Mouse (Mus musculus) MEL (cell line): ENCODE data around the gene Bach2. TPM values are rescaled to one million over a fixed set of nuclear protein-coding genes. Genes with fewer than 3 reads are reported as not detected.
A peak's percentile ranks its signal among the peaks of the same experiment; 100 is the strongest.

Source experiments
- DNase-seq: peaks from one replicate; pipeline ENCODE4 v3.0.0; 2011; ENCODE audit warnings: low read depth, low spot score
- H3K27ac ChIP-seq: 2 replicates; pipeline ENCODE4 v1.5.1; 2012; ENCODE audit warnings: low read depth, mild to moderate bottlenecking, control low read depth, low read length, moderate library complexity; ENCODE audit not compliant: control insufficient read depth
- H3K27me3 ChIP-seq, 2 experiments: fragments of 150-350 bp in 1 of 2; sonication (generic) in 1 of 2; 2 replicates each; pipeline ENCODE4 v1.6.1; 2012; ENCODE audit warnings: low read length in 2 of 2, mild to moderate bottlenecking in 2 of 2, improper control_type of control experiment in 1 of 2, moderate library complexity in 1 of 2; ENCODE audit not compliant: insufficient read depth in 2 of 2, control insufficient read depth in 1 of 2
- H3K36me3 ChIP-seq, 2 experiments: 2 replicates each; pipeline ENCODE4 v1.6.1; 2012 to 2014; ENCODE audit warnings: low read length in 2 of 2, improper control_type of control experiment in 1 of 2, inconsistent platforms in 1 of 2, mild to moderate bottlenecking in 1 of 2; ENCODE audit not compliant: insufficient read depth in 2 of 2, control insufficient read depth in 1 of 2
- H3K4me1 ChIP-seq, 2 experiments: fragments of 150-350 bp in 1 of 2; sonication (generic) in 1 of 2; 2 replicates each; pipeline ENCODE4 v1.6.1; 2012; ENCODE audit warnings: low read length in 2 of 2, improper control_type of control experiment in 1 of 2, mild to moderate bottlenecking in 1 of 2; ENCODE audit not compliant: insufficient read depth in 2 of 2, control insufficient read depth in 1 of 2
- H3K4me3 ChIP-seq, 2 experiments: fragments of 150-350 bp in 1 of 2; sonication (generic) in 1 of 2; 2 replicates each; pipeline ENCODE4 v1.5.1; 2012; ENCODE audit warnings: low read depth in 2 of 2, low read length in 2 of 2, mild to moderate bottlenecking in 2 of 2, moderate library complexity in 2 of 2, control low read depth in 1 of 2, improper control_type of control experiment in 1 of 2; ENCODE audit not compliant: control insufficient read depth in 1 of 2, insufficient read depth in 1 of 2
- H3K79me2 ChIP-seq: 2 replicates; pipeline ENCODE4 v1.6.1; 2012; ENCODE audit warnings: mild to moderate bottlenecking, low read length, moderate library complexity; ENCODE audit not compliant: control insufficient read depth, poor library complexity, insufficient read depth
- H3K9ac ChIP-seq: 2 replicates; pipeline ENCODE4 v1.6.1; 2012; ENCODE audit warnings: low read depth, mild to moderate bottlenecking, control low read depth, low read length, moderate library complexity; ENCODE audit not compliant: control insufficient read depth, poor library complexity, severe bottlenecking
- H3K9me3 ChIP-seq: fragments of 150-350 bp; sonication (generic); replicated peaks from 2 replicates; pipeline ENCODE4 v1.6.1; 2012; ENCODE audit warnings: mild to moderate bottlenecking, low read length, improper control_type of control experiment, moderate library complexity; ENCODE audit not compliant: insufficient read depth
- CHD1 ChIP-seq: IDR thresholded peaks from 2 replicates; pipeline ENCODE4 v1.6.1; 2012; ENCODE audit warnings: low read depth, mild to moderate bottlenecking, inconsistent platforms, low read length, improper control_type of control experiment
- CHD2 ChIP-seq: IDR thresholded peaks from 2 replicates; pipeline ENCODE4 v1.6.1; 2011; ENCODE audit warnings: low read length, improper control_type of control experiment
- CTCF ChIP-seq, 3 experiments: IDR thresholded peaks in 2 of 3; conservative IDR thresholded peaks in 1 of 3; 2 replicates each; pipeline ENCODE4 v1.5.1; 2011 to 2012; ENCODE audit warnings: low read length in 3 of 3, low read depth in 2 of 3, mild to moderate bottlenecking in 2 of 3, improper control_type of control experiment in 1 of 3, inconsistent platforms in 1 of 3, mixed read lengths in 1 of 3, moderate library complexity in 1 of 3; ENCODE audit not compliant: control insufficient read depth in 1 of 3, insufficient read depth in 1 of 3, poor library complexity in 1 of 3, severe bottlenecking in 1 of 3
- E2F4 ChIP-seq: IDR thresholded peaks from 2 replicates; pipeline ENCODE4 v1.6.1; 2011; ENCODE audit warnings: low read depth, low read length, improper control_type of control experiment, borderline replicate concordance
- GATA1 ChIP-seq: IDR thresholded peaks from 2 replicates; pipeline ENCODE4 v1.6.1; 2011; ENCODE audit warnings: low read depth, low read length, improper control_type of control experiment
- HCFC1 ChIP-seq: IDR thresholded peaks from 2 replicates; pipeline ENCODE4 v1.6.1; 2012; ENCODE audit warnings: low read depth, mild to moderate bottlenecking, inconsistent platforms, low read length, improper control_type of control experiment, moderate library complexity
- KAT2A ChIP-seq: conservative IDR thresholded peaks from 2 replicates; pipeline ENCODE4 v1.6.1; 2012; ENCODE audit warnings: low read depth, low read length, improper control_type of control experiment, inconsistent platforms
- MAFK ChIP-seq: IDR thresholded peaks from 2 replicates; pipeline ENCODE4 v1.6.1; 2011; ENCODE audit warnings: low read depth, mild to moderate bottlenecking, low read length, improper control_type of control experiment, borderline replicate concordance
- MAZ ChIP-seq: IDR thresholded peaks from 2 replicates; pipeline ENCODE4 v1.6.1; 2012; ENCODE audit warnings: low read depth, mild to moderate bottlenecking, inconsistent platforms, low read length, improper control_type of control experiment
- MEF2A ChIP-seq: IDR thresholded peaks from 2 replicates; pipeline ENCODE4 v1.6.1; 2014; ENCODE audit warnings: low read depth, mild to moderate bottlenecking, inconsistent platforms, low read length, improper control_type of control experiment; ENCODE audit not compliant: poor library complexity, insufficient replicate concordance, severe bottlenecking; ENCODE audit errors: extremely low read depth
- NELFE ChIP-seq: IDR thresholded peaks from 2 replicates; pipeline ENCODE4 v1.6.1; 2011; ENCODE audit warnings: low read depth, low read length, improper control_type of control experiment
- NRF1 ChIP-seq: IDR thresholded peaks from 2 replicates; pipeline ENCODE4 v1.6.1; 2014; ENCODE audit warnings: low read depth, mild to moderate bottlenecking, inconsistent platforms, low read length, improper control_type of control experiment, moderate library complexity; ENCODE audit not compliant: poor library complexity, insufficient read depth, severe bottlenecking
- POLR2A ChIP-seq, 2 experiments: IDR thresholded peaks; 2 replicates each; pipeline ENCODE4 v1.6.1; 2011 to 2012; ENCODE audit warnings: low read length in 2 of 2, mild to moderate bottlenecking in 2 of 2, control low read depth in 1 of 2, improper control_type of control experiment in 1 of 2, low read depth in 1 of 2, moderate library complexity in 1 of 2; ENCODE audit not compliant: control insufficient read depth in 1 of 2, insufficient read depth in 1 of 2, poor library complexity in 1 of 2
- POLR2AphosphoS2 ChIP-seq: IDR thresholded peaks from 2 replicates; pipeline ENCODE4 v1.6.1; 2011; ENCODE audit warnings: low read length, improper control_type of control experiment
- RAD21 ChIP-seq: IDR thresholded peaks from 2 replicates; pipeline ENCODE4 v1.6.1; 2011; ENCODE audit warnings: mild to moderate bottlenecking, low read depth, low read length, improper control_type of control experiment
- RCOR1 ChIP-seq: IDR thresholded peaks from 2 replicates; pipeline ENCODE4 v1.6.1; 2012; ENCODE audit warnings: low read depth, mild to moderate bottlenecking, inconsistent platforms, low read length, improper control_type of control experiment
- SIN3A ChIP-seq: IDR thresholded peaks from 2 replicates; pipeline ENCODE4 v1.6.1; 2012; ENCODE audit warnings: low read length, improper control_type of control experiment, inconsistent platforms
- SMC3 ChIP-seq: IDR thresholded peaks from 2 replicates; pipeline ENCODE4 v1.6.1; 2011; ENCODE audit warnings: low read depth, low read length, improper control_type of control experiment
- TBP ChIP-seq: IDR thresholded peaks from 2 replicates; pipeline ENCODE4 v1.8.0; 2011; ENCODE audit warnings: low read depth, low read length, improper control_type of control experiment
- TCF12 ChIP-seq: IDR thresholded peaks from 2 replicates; pipeline ENCODE4 v1.6.1; 2014; ENCODE audit warnings: low read depth, mild to moderate bottlenecking, inconsistent platforms, low read length, improper control_type of control experiment, moderate library complexity
- UBTF ChIP-seq: IDR thresholded peaks from 2 replicates; pipeline ENCODE4 v1.6.1; 2012; ENCODE audit warnings: low read depth, mild to moderate bottlenecking, inconsistent platforms, low read length, improper control_type of control experiment, moderate library complexity, borderline replicate concordance; ENCODE audit not compliant: insufficient read depth
- USF2 ChIP-seq, 2 experiments: IDR thresholded peaks; 2 replicates each; pipeline ENCODE4 v1.6.1; 2011 to 2012; ENCODE audit warnings: improper control_type of control experiment in 2 of 2, low read length in 2 of 2, borderline replicate concordance in 1 of 2, inconsistent platforms in 1 of 2, low read depth in 1 of 2, mild to moderate bottlenecking in 1 of 2; ENCODE audit not compliant: insufficient read depth in 1 of 2
- ZC3H11A ChIP-seq: IDR thresholded peaks from 2 replicates; pipeline ENCODE4 v1.6.1; 2012; ENCODE audit warnings: low read depth, mild to moderate bottlenecking, inconsistent platforms, low read length, improper control_type of control experiment
- polyA plus RNA-seq, 2 experiments: library from polyadenylated mRNA; stranded (reverse) in 1 of 2; unstranded in 1 of 2; fragments of >175 nt in 1 of 2; fragments of >200 nt in 1 of 2; gene quantifications; 2 replicates each; pipeline versions ENCODE4 v1.2.1 to v1.2.4; 2012; ENCODE audit warnings: low replicate concordance in 2 of 2, low read depth in 1 of 2; ENCODE audit not compliant: insufficient read length in 2 of 2, insufficient read depth in 1 of 2, missing spikeins in 1 of 2
- total RNA-seq: library from RNA; depleted of rRNA; stranded (reverse); fragments of 300-350 nt; gene quantifications from 2 replicates; pipeline ENCODE4 v1.2.3, GENCODE M21; 2012

The Bach2 gene
- total and polyA plus RNA-seq, 3 experiments, result 0.04 TPM; not detected in 2

DNA sequence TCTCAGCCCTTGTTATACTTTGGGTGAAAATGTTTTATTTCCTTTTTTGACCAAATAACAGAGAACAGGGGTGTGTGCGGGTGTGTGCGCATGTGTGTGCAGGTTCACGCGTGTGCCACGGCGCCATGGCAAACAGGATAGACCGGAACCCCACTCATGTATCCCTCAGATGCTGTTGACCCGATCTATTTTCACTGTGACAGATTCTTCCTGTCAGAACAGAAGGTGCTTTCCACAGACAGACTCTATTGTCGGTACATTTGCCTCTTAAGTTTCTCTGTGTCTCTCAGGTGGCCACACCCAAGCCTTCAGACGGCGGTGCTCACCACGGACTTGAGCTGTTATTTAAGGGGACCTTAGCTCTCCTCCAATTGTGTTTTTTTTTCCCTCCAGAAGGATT is 97.1 kb downstream of the Bach2 start:
- no peaks in the 10 kb centered on the region for H3K79me2 ChIP-seq
- TF ChIP-seq MEF2A (no peak), CHD2 (no peak), SMC3 (no peak), CTCF (IDR thresholded peaks at IDR 0.05 in 2 of 3, conservative IDR thresholded peaks at IDR 0.05 in 1 of 3; ENCODE audit: control insufficient read depth in 1 of 3, insufficient read depth in 1 of 3, low read depth in 2 of 3, low read length in 3 of 3, poor library complexity in 1 of 3, severe bottlenecking in 1 of 3) (no peak), KAT2A (no peak), CHD1 (no peak), RCOR1 (no peak), MAFK (no peak), HCFC1 (no peak), TCF12 (no peak), NELFE (no peak), RAD21 (no peak), MAZ (no peak), USF2 (IDR thresholded peaks at IDR 0.05; ENCODE audit: borderline replicate concordance in 1 of 2, insufficient read depth in 1 of 2, low read depth in 1 of 2, low read length in 2 of 2) (no peak), POLR2AphosphoS2 (no peak), SIN3A (no peak), E2F4 (no peak), GATA1 (no peak)
- no peak for DNase-seq
- no peak overlapping the region for H3K9ac ChIP-seq
- H3K27ac ChIP-seq, result no peak overlapping the region
- peaks cover 0 to 2% of the 10 kb centered on the region in 2 experiments; a peak in 1 of 4 replicates for H3K27me3 ChIP-seq
- H3K4me3 ChIP-seq, result no peak overlapping the region
- H3K9me3 ChIP-seq, result no peaks in the 10 kb centered on the region
- H3K36me3 ChIP-seq, result peaks cover 0 to 3% of the 10 kb centered on the region in 2 experiments; a peak in 2 of 4 replicates
- peaks cover 2 to 6% of the 10 kb centered on the region in 2 experiments; a peak in 2 of 4 replicates for H3K4me1 ChIP-seq

DNA sequence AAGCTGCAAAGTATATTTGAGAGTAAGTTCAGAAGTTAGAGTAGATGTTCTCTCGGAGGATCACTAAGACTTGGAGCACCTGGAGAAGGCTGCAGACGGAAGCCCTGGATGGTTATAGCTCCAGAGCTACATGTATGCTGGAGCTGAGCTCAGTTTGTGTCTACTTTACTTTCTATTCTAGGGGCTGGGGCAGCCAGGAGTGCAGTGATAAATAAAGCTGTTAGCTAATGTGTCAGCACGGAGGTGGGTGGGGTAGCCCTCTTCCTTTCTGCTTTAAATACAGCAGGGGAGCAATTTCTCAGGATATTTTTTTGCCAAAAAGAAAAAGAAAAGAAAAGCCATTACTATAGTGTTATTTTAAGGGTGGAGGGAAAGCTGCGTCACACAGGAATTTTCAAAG is 98.0 kb downstream of the Bach2 start:
- Histone ChIP-seq H3K79me2 (no peaks in the 10 kb centered on the region), H3K36me3 (peaks cover 0 to 3% of the 10 kb centered on the region in 2 experiments; a peak in 2 of 4 replicates), H3K4me3 (no peak overlapping the region), H3K4me1 (peaks cover 2 to 6% of the 10 kb centered on the region in 2 experiments; a peak in 2 of 4 replicates), H3K27ac (no peak overlapping the region), H3K9me3 (no peaks in the 10 kb centered on the region), H3K27me3 (peaks cover 0 to 3% of the 10 kb centered on the region in 2 experiments; a peak in 1 of 4 replicates), H3K9ac (no peak overlapping the region)
- DNase-seq, result peak; percentile 6
- no peak for TF ChIP-seq UBTF
- no peak for TF ChIP-seq MEF2A
- no peak for TF ChIP-seq CHD2
- TF ChIP-seq POLR2A (IDR thresholded peaks at IDR 0.05; ENCODE audit: control insufficient read depth in 1 of 2, insufficient read depth in 1 of 2, low read depth in 1 of 2, low read length in 2 of 2, poor library complexity in 1 of 2), result no peak
- no peak for TF ChIP-seq CHD1
- TF ChIP-seq MAFK, result no peak
- no peak for TF ChIP-seq SMC3
- no peak for TF ChIP-seq NELFE
- TF ChIP-seq RAD21, result no peak
- no peak for TF ChIP-seq USF2 (IDR thresholded peaks at IDR 0.05; ENCODE audit: borderline replicate concordance in 1 of 2, insufficient read depth in 1 of 2, low read depth in 1 of 2, low read length in 2 of 2)
- no peak for TF ChIP-seq ZC3H11A
- TF ChIP-seq TBP, result no peak
- no peak for TF ChIP-seq NRF1
